Mouse (Mus musculus) intestine, embryonic 15.5 days (tissue): Measurements from ENCODE around the gene Mcts2. TPM values are rescaled to one million over a fixed set of nuclear protein-coding genes. Genes with fewer than 3 reads are reported as not detected.
A peak's percentile ranks its signal among the peaks of the same experiment; 100 is the strongest.

Experiments used
- ATAC-seq: fragments of 200-750 bp; cut with Nextera tagmentation; 2 replicates; pipeline ENCODE4 v1.8.0; 2017; ENCODE audit warnings: moderate TSS enrichment, moderate library complexity
- H3K27ac ChIP-seq: fragments of 300-500 bp; sonication (generic); 2 replicates; pipeline ENCODE4 v1.5.1; 2015; ENCODE audit warnings: mild to moderate bottlenecking, inconsistent platforms
- H3K27me3 ChIP-seq: fragments of 300-500 bp; sonication (generic); replicated peaks from 2 replicates; pipeline ENCODE4 v1.6.1; 2015; ENCODE audit warnings: inconsistent platforms
- H3K36me3 ChIP-seq: fragments of 300-500 bp; sonication (generic); 2 replicates; pipeline ENCODE4 v1.6.1; 2015; ENCODE audit warnings: inconsistent platforms
- H3K4me1 ChIP-seq: fragments of 300-500 bp; sonication (generic); replicated peaks from 2 replicates; pipeline ENCODE4 v1.6.1; 2015; ENCODE audit warnings: inconsistent platforms
- H3K4me2 ChIP-seq: fragments of 300-500 bp; sonication (generic); replicated peaks from 2 replicates; pipeline ENCODE4 v1.6.1; 2015; ENCODE audit warnings: mild to moderate bottlenecking, inconsistent platforms
- H3K4me3 ChIP-seq: fragments of 300-500 bp; sonication (generic); replicated peaks from 2 replicates; pipeline ENCODE4 v1.5.1; 2015; ENCODE audit warnings: inconsistent platforms
- H3K9ac ChIP-seq: fragments of 300-500 bp; sonication (generic); 2 replicates; pipeline ENCODE4 v1.6.1; 2015; ENCODE audit warnings: inconsistent platforms
- H3K9me3 ChIP-seq: fragments of 300-500 bp; sonication (generic); 2 replicates; pipeline ENCODE4 v1.6.1; 2016; ENCODE audit warnings: inconsistent platforms
- WGBS: fragments of 180-500 bp; shearing (Covaris S2); methylation state at CpG from one replicate; pipeline ENCODE4 v1.1.7; 2015; 5-methylcytosine and 5-hydroxymethylcytosine counted together
- polyA plus RNA-seq: library from polyadenylated mRNA; unstranded; fragments of >200 nt; fragmentation: Nextera tagmentation; extraction: Ambion mirVana; gene quantifications from 2 replicates; pipeline ENCODE4 v1.2.1, GENCODE M21; 2015

Mcts2 gene
- polyA plus RNA-seq, 1 experiment from 2014 or later, result 26.8 TPM

GRCm38 (mm10) chr2:152709066-152709465 lies 22.2 kb downstream of the Mcts2 start:
- Histone ChIP-seq H3K27ac (no peak overlapping the region), H3K4me2 (no peak overlapping the region), H3K4me1 (peaks cover 31% of the 10 kb centered on the region), H3K9ac (no peak overlapping the region), H3K9me3 (no peaks in the 10 kb centered on the region), H3K27me3 (no peaks in the 10 kb centered on the region), H3K36me3 (peaks cover 19% of the 10 kb centered on the region), H3K4me3 (no peak overlapping the region)
- 91% methylated on average over 5 of the region's 5 CpGs for WGBS
- ATAC-seq, result no peak

- H3K36me3 ChIP-seq, result no peaks in the 10 kb centered on the region
- peaks cover 2% of the 10 kb centered on the region; the same call in 1 of the 2 replicates for H3K4me1 ChIP-seq
- H3K27ac ChIP-seq, result no peak overlapping the region
- H3K4me3 ChIP-seq, result no peak overlapping the region
- no peaks in the 10 kb centered on the region for H3K27me3 ChIP-seq
- H3K4me2 ChIP-seq, result no peak overlapping the region
- no peaks in the 10 kb centered on the region for H3K9me3 ChIP-seq
- WGBS, result 59% methylated on average over 6 of the region's 6 CpGs
- H3K9ac ChIP-seq, result no peak overlapping the region
- 0 out of 2 replicates have a peak, but pooled peaks have one; percentile 21 for ATAC-seq
Measured at GRCm38 (mm10) chr2:152716241-152716772, 29.5 kb downstream of the Mcts2 start.

- no peak overlapping the region for H3K27ac ChIP-seq
- no peaks in the 10 kb centered on the region for H3K9me3 ChIP-seq
- no peak overlapping the region for H3K9ac ChIP-seq
- no peak overlapping the region for H3K4me3 ChIP-seq
- 66% methylated on average over 11 of the region's 11 CpGs for WGBS
- H3K4me2 ChIP-seq, result no peak overlapping the region
- no peaks in the 10 kb centered on the region for H3K27me3 ChIP-seq
- ATAC-seq, result no peak
- H3K36me3 ChIP-seq, result no peaks in the 10 kb centered on the region
- peaks cover 2% of the 10 kb centered on the region; the same call in 1 of the 2 replicates for H3K4me1 ChIP-seq
Measured at GRCm38 (mm10) chr2:152717652-152718051, 30.8 kb downstream of the Mcts2 start.

GRCm38 (mm10) chr2:152718076-152718475 lies 31.2 kb downstream of the Mcts2 start:
- Histone ChIP-seq H3K4me2 (no peak overlapping the region), H3K36me3 (no peaks in the 10 kb centered on the region), H3K4me3 (no peak overlapping the region), H3K9me3 (no peaks in the 10 kb centered on the region), H3K27me3 (no peaks in the 10 kb centered on the region), H3K27ac (no peak overlapping the region), H3K9ac (no peak overlapping the region), H3K4me1 (peaks cover 2% of the 10 kb centered on the region; the same call in 1 of the 2 replicates)
- 40% methylated on average over 6 of the region's 6 CpGs for WGBS
- peak; percentile 38; the same call in 1 of the 2 replicates for ATAC-seq

GRCm38 (mm10) chr2:152723651-152724331 lies 37.0 kb downstream of the Mcts2 start:
- ATAC-seq, result peak; percentile 48

GRCm38 (mm10) chr2:152724332-152724723 lies 37.5 kb downstream of the Mcts2 start:
- peaks cover 44% of the 10 kb centered on the region for H3K4me1 ChIP-seq
- no peak overlapping the region for H3K27ac ChIP-seq
- no peaks in the 10 kb centered on the region for H3K27me3 ChIP-seq
- no peak for ATAC-seq
- H3K36me3 ChIP-seq, result no peaks in the 10 kb centered on the region
- WGBS, result 56% methylated on average over 3 of the region's 3 CpGs
- H3K4me3 ChIP-seq, result peak overlapping the region; percentile 31
- H3K9me3 ChIP-seq, result no peaks in the 10 kb centered on the region
- H3K4me2 ChIP-seq, result peak overlapping the region; percentile 83
- peak overlapping the region; percentile 59; the same call in 1 of the 2 replicates for H3K9ac ChIP-seq

More at GRCm38 (mm10) chr2:152723651-152724331, 37.0 kb downstream of the Mcts2 start:
- peak overlapping the region; percentile 59 for H3K9ac ChIP-seq
- H3K9me3 ChIP-seq, result no peaks in the 10 kb centered on the region
- 4% methylated on average over 37 of the region's 37 CpGs for WGBS
- no peaks in the 10 kb centered on the region for H3K36me3 ChIP-seq
- H3K4me1 ChIP-seq, result peaks cover 39% of the 10 kb centered on the region
- peak overlapping the region; percentile 83 for H3K4me2 ChIP-seq
- peak overlapping the region; percentile 31 for H3K4me3 ChIP-seq
- H3K27me3 ChIP-seq, result no peaks in the 10 kb centered on the region
- no peak overlapping the region; the same call in 1 of the 2 replicates for H3K27ac ChIP-seq

GRCm38 (mm10) chr2:152725178-152725750 lies 38.4 kb downstream of the Mcts2 start:
- Histone ChIP-seq H3K4me1 (peaks cover 54% of the 10 kb centered on the region), H3K9ac (no peak overlapping the region), H3K27me3 (no peaks in the 10 kb centered on the region), H3K4me3 (no peak overlapping the region), H3K9me3 (no peaks in the 10 kb centered on the region), H3K36me3 (no peaks in the 10 kb centered on the region), H3K27ac (0 out of 2 replicates have a peak overlapping the region, but pooled peaks have one; percentile 34), H3K4me2 (peak overlapping the region; percentile 27; the same call in 1 of the 2 replicates)
- 48% methylated on average over 15 of the region's 15 CpGs for WGBS
- ATAC-seq, result no peak

- H3K27ac ChIP-seq, result 0 out of 2 replicates have a peak overlapping the region, but pooled peaks have one; percentile 56
Measured at GRCm38 (mm10) chr2:152726213-152726612, 39.4 kb downstream of the Mcts2 start.

GRCm38 (mm10) chr2:152726751-152727335 lies 40.0 kb downstream of the Mcts2 start:
- 38% methylated on average over 6 of the region's 6 CpGs for WGBS
- H3K4me1 ChIP-seq, result peaks cover 56% of the 10 kb centered on the region
- H3K9me3 ChIP-seq, result no peaks in the 10 kb centered on the region
- peak overlapping the region; percentile 56 for H3K27ac ChIP-seq
- no peak overlapping the region for H3K9ac ChIP-seq
- no peak overlapping the region for H3K4me2 ChIP-seq
- no peaks in the 10 kb centered on the region for H3K36me3 ChIP-seq
- H3K27me3 ChIP-seq, result no peaks in the 10 kb centered on the region
- no peak overlapping the region for H3K4me3 ChIP-seq
- peak; percentile 13; the same call in 1 of the 2 replicates for ATAC-seq

More at GRCm38 (mm10) chr2:152726213-152726612, 39.4 kb downstream of the Mcts2 start:
- no peak for ATAC-seq
- Histone ChIP-seq H3K9ac (no peak overlapping the region), H3K4me3 (no peak overlapping the region), H3K36me3 (no peaks in the 10 kb centered on the region), H3K4me2 (no peak overlapping the region), H3K4me1 (peaks cover 56% of the 10 kb centered on the region), H3K27me3 (no peaks in the 10 kb centered on the region), H3K9me3 (no peaks in the 10 kb centered on the region)
- WGBS, result 89% methylated on average over 6 of the region's 6 CpGs

GRCm38 (mm10) chr2:152727795-152728510 lies 41.1 kb downstream of the Mcts2 start:
- no peak overlapping the region for H3K4me3 ChIP-seq
- H3K9ac ChIP-seq, result no peak overlapping the region
- H3K27me3 ChIP-seq, result no peaks in the 10 kb centered on the region
- H3K36me3 ChIP-seq, result no peaks in the 10 kb centered on the region
- H3K27ac ChIP-seq, result peak overlapping the region; percentile 56
- H3K4me2 ChIP-seq, result no peak overlapping the region
- peak; percentile 19; the same call in 1 of the 2 replicates for ATAC-seq
- no peaks in the 10 kb centered on the region for H3K9me3 ChIP-seq
- peaks cover 61% of the 10 kb centered on the region for H3K4me1 ChIP-seq
- 78% methylated on average over 14 of the region's 14 CpGs for WGBS

- ATAC-seq, result no peak
- H3K4me1 ChIP-seq, result peaks cover 65% of the 10 kb centered on the region
- H3K4me2 ChIP-seq, result no peak overlapping the region
Measured at GRCm38 (mm10) chr2:152728594-152728993, 41.8 kb downstream of the Mcts2 start.

More at GRCm38 (mm10) chr2:152728594-152728993, 41.8 kb downstream of the Mcts2 start:
- H3K36me3 ChIP-seq, result no peaks in the 10 kb centered on the region
- H3K27ac ChIP-seq, result peak overlapping the region; percentile 77
- H3K4me3 ChIP-seq, result no peak overlapping the region
- no peaks in the 10 kb centered on the region for H3K27me3 ChIP-seq
- no peak overlapping the region for H3K9ac ChIP-seq
- WGBS, result 64% methylated on average over 7 of the region's 7 CpGs
- H3K9me3 ChIP-seq, result no peaks in the 10 kb centered on the region
